In the genomic region with DNA sequence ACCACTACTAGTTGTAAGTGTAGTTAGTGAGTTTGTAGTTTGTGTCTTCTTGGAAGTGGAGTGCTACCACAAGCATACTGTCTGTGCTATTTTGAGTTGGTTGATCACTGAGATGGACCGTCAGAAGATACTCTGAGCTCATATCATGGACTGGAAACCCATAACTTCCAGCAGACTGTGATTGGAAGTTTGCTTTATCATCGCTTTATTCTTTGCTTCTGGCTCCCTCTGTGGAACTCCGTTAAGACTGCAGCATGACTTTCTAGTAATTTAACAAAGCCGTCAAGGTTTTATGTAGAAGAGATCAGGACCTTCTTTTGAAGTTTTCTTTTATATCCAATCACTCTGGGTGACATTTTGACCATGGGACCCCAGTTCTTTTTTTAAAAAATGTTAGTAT, we compare ENCODE assay signal across 20 mouse cellular contexts. TPM values are rescaled to one million over a fixed set of nuclear protein-coding genes. Genes with fewer than 3 reads are reported as not detected.
A peak's percentile ranks its signal among the peaks of the same experiment; 100 is the strongest.
DNase-seq lines count a peak whose midpoint lies in the region; ATAC-seq and TF ChIP-seq lines count a peak whose summit lies in the region.
"Had no signal": no experiment of that assay in that cellular context is flagged by ENCODE, and none has a peak within 500 bp of the region (broad histone marks: within the 10 kb centered on the region; RNA-seq: fewer than 3 reads in every experiment).

No protein-coding gene starts in this region.

- H3K4me3 ChIP-seq in hindbrain, postnatal 0 days (ENCODE audit: low read length) = no peak overlapping the region
- H3K4me3 ChIP-seq in hindbrain, embryonic 16.5 days (ENCODE audit: low read length) = no peak overlapping the region
- no peak overlapping the region for H3K4me3 ChIP-seq in liver, postnatal 0 days (ENCODE audit: low read depth, low read length)
- H3K4me3 ChIP-seq: embryonic facial prominence, embryonic 15.5 days; heart, embryonic 15.5 days; hindbrain, embryonic 10.5 days; limb, embryonic 15.5 days; midbrain, embryonic 10.5 days had no signal

- no peak overlapping the region for H3K9ac ChIP-seq in hindbrain, postnatal 0 days (replicated peaks; ENCODE audit: low read length)
- H3K9ac ChIP-seq in hindbrain, embryonic 16.5 days (ENCODE audit: low read depth, low read length) = no peak overlapping the region
- H3K9ac ChIP-seq in liver, postnatal 0 days (replicated peaks) = no peak overlapping the region
- H3K9ac ChIP-seq: embryonic facial prominence, embryonic 15.5 days; heart, embryonic 15.5 days; limb, embryonic 15.5 days had no signal

- no peak for TF ChIP-seq EP300 in liver, postnatal 0 days (IDR thresholded peaks at IDR 0.05; ENCODE audit: low read depth)

- no peaks in the 10 kb centered on the region for H3K9me3 ChIP-seq in hindbrain, postnatal 0 days (ENCODE audit: low read length)
- H3K9me3 ChIP-seq in hindbrain, embryonic 16.5 days (ENCODE audit: control insufficient read depth, low read length) = no peaks in the 10 kb centered on the region
- H3K9me3 ChIP-seq in liver, postnatal 0 days (ENCODE audit: low read length) = no peaks in the 10 kb centered on the region
- H3K9me3 ChIP-seq: embryonic facial prominence, embryonic 15.5 days; heart, embryonic 15.5 days; hindbrain, embryonic 10.5 days; limb, embryonic 15.5 days; midbrain, embryonic 10.5 days had no signal

- 77% methylated on average over 4 of the region's 4 CpGs for WGBS in hindbrain, postnatal 0 days
- WGBS in hindbrain, embryonic 16.5 days = 82% methylated on average over 4 of the region's 4 CpGs
- 58% methylated on average over 4 of the region's 4 CpGs for WGBS in liver, postnatal 0 days (ENCODE audit: insufficient replicate concordance)

- H3K4me2 ChIP-seq in hindbrain, postnatal 0 days (ENCODE audit: low read depth, low read length) = no peak overlapping the region
- H3K4me2 ChIP-seq in hindbrain, embryonic 16.5 days (ENCODE audit: low read length) = no peak overlapping the region
- H3K4me2 ChIP-seq in liver, postnatal 0 days (ENCODE audit: low read depth, low read length) = no peak overlapping the region
- H3K4me2 ChIP-seq: embryonic facial prominence, embryonic 15.5 days; heart, embryonic 15.5 days; limb, embryonic 15.5 days had no signal

- H3K27ac ChIP-seq in hindbrain, postnatal 0 days = no peak overlapping the region
- H3K27ac ChIP-seq in hindbrain, embryonic 16.5 days (ENCODE audit: low read depth, low read length) = no peak overlapping the region
- peak overlapping the region; percentile 44; the same call in 1 of the 2 replicates for H3K27ac ChIP-seq in liver, postnatal 0 days (ENCODE audit: low read depth)
- H3K27ac ChIP-seq: embryonic facial prominence, embryonic 15.5 days; heart, embryonic 15.5 days; hindbrain, embryonic 10.5 days; limb, embryonic 15.5 days; midbrain, embryonic 10.5 days had no signal

- H3K27me3 ChIP-seq in hindbrain, postnatal 0 days (ENCODE audit: insufficient read depth, low read length) = no peaks in the 10 kb centered on the region
- no peaks in the 10 kb centered on the region for H3K27me3 ChIP-seq in hindbrain, embryonic 16.5 days (replicated peaks; ENCODE audit: control insufficient read depth, insufficient read depth, low read length)
- H3K27me3 ChIP-seq in liver, postnatal 0 days (ENCODE audit: insufficient read depth, low read length) = no peaks in the 10 kb centered on the region
- H3K27me3 ChIP-seq: embryonic facial prominence, embryonic 15.5 days; heart, embryonic 15.5 days; limb, embryonic 15.5 days had no signal

- H3K36me3 ChIP-seq in hindbrain, postnatal 0 days (ENCODE audit: insufficient read depth, low read length) = no peaks in the 10 kb centered on the region
- no peaks in the 10 kb centered on the region for H3K36me3 ChIP-seq in hindbrain, embryonic 16.5 days (ENCODE audit: control insufficient read depth, insufficient read depth, low read length)
- peaks cover 3% of the 10 kb centered on the region; the same call in 1 of the 2 replicates for H3K36me3 ChIP-seq in liver, postnatal 0 days (replicated peaks; ENCODE audit: insufficient read depth, low read length)
- H3K36me3 ChIP-seq: embryonic facial prominence, embryonic 15.5 days; heart, embryonic 15.5 days; hindbrain, embryonic 10.5 days; limb, embryonic 15.5 days had no signal

- TF ChIP-seq CTCF in hindbrain, postnatal 0 days (IDR thresholded peaks at IDR 0.05; ENCODE audit: low read depth) = peak; percentile 40; the same call in 1 of the 2 replicates
- TF ChIP-seq CTCF in liver, postnatal 0 days (IDR thresholded peaks at IDR 0.05; ENCODE audit: low read depth) = peak; percentile 47

- ATAC-seq in hindbrain, postnatal 0 days = no peak
- ATAC-seq in hindbrain, embryonic 16.5 days = no peak
- ATAC-seq in liver, postnatal 0 days = no peak
- ATAC-seq in megakaryocyte progenitor cell, adult 5-6 weeks (replicated peaks; ENCODE audit: poor library complexity) = no peak
- ATAC-seq: activated CD4-positive, CD25-positive, alpha-beta regulatory T cell, adult 4 months had no signal

- H3K4me1 ChIP-seq in hindbrain, postnatal 0 days (ENCODE audit: insufficient read depth, low read length) = no peaks in the 10 kb centered on the region
- no peaks in the 10 kb centered on the region for H3K4me1 ChIP-seq in hindbrain, embryonic 16.5 days (ENCODE audit: control insufficient read depth, insufficient read depth, low read depth, low read length)
- peaks cover 17% of the 10 kb centered on the region; the same call in 1 of the 2 replicates for H3K4me1 ChIP-seq in liver, postnatal 0 days (ENCODE audit: insufficient read depth)
- H3K4me1 ChIP-seq: embryonic facial prominence, embryonic 15.5 days; heart, embryonic 15.5 days; hindbrain, embryonic 10.5 days; limb, embryonic 15.5 days; midbrain, embryonic 10.5 days had no signal

- no peak for DNase-seq in hindbrain, postnatal 0 days (ENCODE audit: low spot score)
- no peak for DNase-seq in liver, postnatal 0 days
- DNase-seq in liver = no peak
- peak; percentile 47 for DNase-seq in 416B (ENCODE audit: low read depth)
- DNase-seq in brain, adult 2 months (ENCODE audit: low read depth, low spot score) = peak; percentile 45
- DNase-seq: adrenal gland, postnatal 25 days; cerebellum, adult 18-20 months; cerebellum, postnatal 25 days; gastrocnemius, postnatal 14 days; heart, adult 18-20 months; kidney, adult 8-10 months; retina, postnatal 1 day had no signal

RNA-seq across cellular contexts. Expression of gene Adk, which starts 58.1 kb away (rescaled TPM):
- total RNA-seq in hindbrain, postnatal 0 days (2014; rRNA removed) = 21.4 and 27.4 TPM in 2 replicates
- 63.5 and 65.2 TPM in 2 replicates for polyA plus RNA-seq in hindbrain, postnatal 0 days (2015; fragmentation: Nextera tagmentation; extraction: Ambion mirVana)
- 41.4 and 45.9 TPM in 2 replicates for polyA plus RNA-seq in hindbrain, embryonic 16.5 days (2015; fragmentation: Nextera tagmentation; extraction: Ambion mirVana)
- 467 and 475 TPM in 2 replicates for polyA plus RNA-seq in liver, postnatal 0 days (2015; fragmentation: Nextera tagmentation; extraction: Ambion mirVana)
- total RNA-seq in megakaryocyte progenitor cell, adult 5-6 weeks (2015) = 100 and 106 TPM in 2 replicates
- total RNA-seq in megakaryocyte progenitor cell, adult 5-6 weeks (2017) = 104 and 129 TPM in 2 replicates

RNA-seq across cellular contexts. Expression of gene Ap3m1, which starts 58.2 kb away (rescaled TPM):
- total RNA-seq in hindbrain, postnatal 0 days (2014; rRNA removed) = 53.6 and 55.2 TPM in 2 replicates
- polyA plus RNA-seq in hindbrain, postnatal 0 days (2015; fragmentation: Nextera tagmentation; extraction: Ambion mirVana) = 56.7 and 58.2 TPM in 2 replicates
- polyA plus RNA-seq in hindbrain, embryonic 16.5 days (2015; fragmentation: Nextera tagmentation; extraction: Ambion mirVana) = 76.1 and 76.4 TPM in 2 replicates
- 23.5 and 28.6 TPM in 2 replicates for polyA plus RNA-seq in liver, postnatal 0 days (2015; fragmentation: Nextera tagmentation; extraction: Ambion mirVana)
- total RNA-seq in megakaryocyte progenitor cell, adult 5-6 weeks (2015) = 56.9 and 71.1 TPM in 2 replicates
- 60.1 and 71.0 TPM in 2 replicates for total RNA-seq in megakaryocyte progenitor cell, adult 5-6 weeks (2017)

Comparison
In these comparisons a context has a peak if more than half of its experiments do, and no peak if none do; other contexts are left out.
1. DNase-seq: peak in 416B (single experiment) and brain, adult 2 months (single experiment); none in hindbrain, postnatal 0 days (single experiment), liver, postnatal 0 days (single experiment) and liver (single experiment).